Mouse (Mus musculus) left cerebral cortex, adult 18-20 months (tissue): ENCODE results near the gene Robo1. TPM values are rescaled to one million over a fixed set of nuclear protein-coding genes. Genes with fewer than 3 reads are reported as not detected.
A peak's percentile ranks its signal among the peaks of the same experiment; 100 is the strongest.

Experiments
- DNase-seq, 2 experiments: peaks; one replicate each; pipeline ENCODE4 v3.0.0; 2021 to 2022; ENCODE audit warnings: low spot score in 2 of 2, mixed read lengths in 1 of 2
- total RNA-seq, 2 experiments: library from RNA; stranded (reverse); gene quantifications; 2 replicates each; pipeline ENCODE4 v1.2.3; 2021

Gene Robo1
- total RNA-seq, 2 experiments from 2014 or later: 47.0 to 48.7 TPM

DNA sequence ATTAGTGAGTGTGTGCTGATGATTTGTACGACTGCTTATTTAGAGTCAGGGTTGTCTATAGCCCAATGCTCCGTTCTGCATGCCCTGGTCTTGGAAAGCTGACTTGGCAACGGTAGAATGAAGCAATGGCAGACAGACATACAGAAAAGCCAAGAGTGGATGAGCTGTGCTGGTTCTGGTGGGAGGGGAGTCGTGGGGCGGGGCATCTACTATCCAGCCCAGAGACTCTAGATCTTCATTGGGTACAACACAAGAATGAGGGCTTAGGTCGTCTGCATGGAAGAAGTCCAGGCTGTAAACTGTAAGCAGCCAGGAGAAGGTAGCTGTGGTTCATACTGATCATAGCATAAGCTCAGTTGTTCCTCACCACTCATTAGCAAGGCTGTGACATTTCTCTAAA lies 492.7 kb downstream of the Robo1 start:
- no peak for DNase-seq

DNA sequence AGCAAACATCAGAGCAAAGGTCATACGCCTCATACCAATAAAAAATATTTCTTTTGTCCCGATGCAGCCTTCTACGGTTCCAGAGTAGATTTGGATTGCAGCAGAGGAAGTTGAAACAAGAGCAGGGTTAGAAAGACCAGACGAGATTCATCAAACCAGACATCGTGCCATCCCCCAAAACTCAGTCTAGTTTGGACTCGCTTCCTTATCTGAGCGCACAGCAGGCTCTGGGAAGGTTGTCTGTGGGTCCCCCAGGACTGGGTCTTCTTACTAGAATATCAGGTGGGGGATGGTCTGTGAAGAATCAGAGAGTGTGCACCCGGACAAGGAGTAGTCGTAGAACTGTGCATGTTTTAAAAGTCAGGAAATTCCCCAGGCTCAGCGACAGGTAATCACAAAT lies 500.2 kb downstream of the Robo1 start:
- DNase-seq: no peak

DNA sequence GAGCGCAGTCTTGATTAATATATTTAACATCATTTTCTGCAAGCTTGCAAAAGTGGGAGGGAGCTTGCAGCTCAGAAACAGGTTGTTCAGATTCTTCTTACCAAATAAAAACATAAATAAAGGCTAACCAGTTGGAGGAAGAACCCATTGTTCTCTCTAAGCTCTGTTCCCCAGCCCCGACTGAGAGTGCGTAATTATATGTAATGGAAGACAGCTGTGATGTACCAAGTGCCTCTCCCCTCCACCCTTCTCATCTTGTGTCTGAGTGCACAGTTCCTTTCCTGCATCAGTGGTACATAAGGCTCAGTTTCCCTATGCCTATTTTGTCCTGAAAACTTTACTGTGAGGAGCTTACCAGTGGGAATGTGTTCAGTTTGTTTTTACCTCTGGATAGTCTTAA lies 502.8 kb downstream of the Robo1 start:
- DNase-seq: no peak

DNA sequence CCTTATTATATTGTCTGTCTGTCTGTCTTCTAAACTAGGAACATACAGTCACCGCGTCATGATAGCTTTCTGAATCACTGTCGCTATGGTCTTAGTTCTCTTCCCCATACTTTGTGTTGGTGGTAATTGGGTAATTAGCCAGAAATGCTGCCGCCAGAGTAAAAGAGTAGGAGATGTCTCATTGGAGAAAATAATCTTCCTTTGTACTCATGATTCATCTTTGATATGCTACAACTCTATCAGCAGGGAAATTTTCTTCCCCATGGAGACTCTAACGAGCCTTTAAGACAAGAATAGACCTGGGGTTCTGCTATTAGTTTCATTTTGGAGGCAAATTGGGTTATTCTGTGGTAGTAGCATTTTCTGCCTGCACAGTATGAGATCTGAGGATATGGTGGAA lies 503.4 kb downstream of the Robo1 start:
- DNase-seq: no peak

DNA sequence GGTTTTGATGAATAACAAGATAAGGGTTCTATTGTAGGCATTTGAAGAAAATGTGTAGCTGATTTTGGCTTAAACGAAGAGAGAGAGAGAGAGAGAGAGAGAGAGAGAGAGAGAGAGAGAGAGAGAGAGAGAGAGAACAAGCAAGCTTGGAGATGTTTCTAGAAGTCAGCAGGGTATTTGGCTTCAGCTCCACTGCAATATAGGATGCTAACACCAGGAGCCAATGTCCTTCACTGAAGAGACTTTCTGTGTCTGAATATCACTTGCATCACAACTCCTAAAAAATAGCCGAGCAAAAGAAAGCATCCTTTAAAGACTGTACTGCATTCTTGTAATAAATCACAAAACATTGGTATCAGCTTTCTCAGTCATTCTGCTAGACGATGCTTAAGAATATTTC lies 503.8 kb downstream of the Robo1 start:
- no peak for DNase-seq

DNA sequence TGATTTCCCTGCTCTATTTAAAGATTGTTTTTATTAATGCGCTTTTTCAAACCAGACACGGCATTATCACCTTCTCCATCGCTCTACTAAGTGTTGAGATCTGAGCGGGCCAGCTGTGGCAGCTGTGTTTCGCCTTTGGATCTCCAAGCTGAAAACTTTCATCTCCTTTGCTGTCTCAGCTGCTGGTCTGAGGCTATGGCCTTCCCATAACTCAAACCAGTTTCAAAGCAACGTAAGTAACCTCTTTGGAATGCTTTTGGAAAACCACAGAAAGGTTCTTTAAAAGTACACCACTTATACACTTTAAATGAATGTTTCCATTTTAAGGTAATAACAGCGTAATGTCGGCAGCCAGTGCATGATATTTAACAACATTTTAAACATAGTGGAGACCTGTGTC lies 520.3 kb downstream of the Robo1 start:
- no peak for DNase-seq

DNA sequence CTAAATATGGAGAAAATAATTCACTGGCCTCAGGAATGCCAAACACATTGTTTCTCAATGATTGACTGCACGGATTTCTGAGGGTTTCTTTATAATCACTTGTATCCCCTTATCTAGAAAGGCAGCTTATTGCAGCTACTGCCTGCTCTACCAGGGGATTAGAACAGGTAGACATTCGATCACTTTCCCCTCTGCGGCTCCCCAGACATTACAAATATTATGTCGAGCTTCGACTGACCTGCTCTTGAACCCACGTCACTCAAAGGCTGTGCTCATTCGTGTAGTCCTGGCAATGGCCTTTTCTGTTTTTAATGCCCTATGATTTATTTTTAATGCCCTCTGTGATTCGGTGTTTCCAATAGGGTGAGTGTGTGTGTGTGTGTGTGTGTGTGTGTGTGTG lies 521.4 kb downstream of the Robo1 start:
- DNase-seq: no peak

DNA sequence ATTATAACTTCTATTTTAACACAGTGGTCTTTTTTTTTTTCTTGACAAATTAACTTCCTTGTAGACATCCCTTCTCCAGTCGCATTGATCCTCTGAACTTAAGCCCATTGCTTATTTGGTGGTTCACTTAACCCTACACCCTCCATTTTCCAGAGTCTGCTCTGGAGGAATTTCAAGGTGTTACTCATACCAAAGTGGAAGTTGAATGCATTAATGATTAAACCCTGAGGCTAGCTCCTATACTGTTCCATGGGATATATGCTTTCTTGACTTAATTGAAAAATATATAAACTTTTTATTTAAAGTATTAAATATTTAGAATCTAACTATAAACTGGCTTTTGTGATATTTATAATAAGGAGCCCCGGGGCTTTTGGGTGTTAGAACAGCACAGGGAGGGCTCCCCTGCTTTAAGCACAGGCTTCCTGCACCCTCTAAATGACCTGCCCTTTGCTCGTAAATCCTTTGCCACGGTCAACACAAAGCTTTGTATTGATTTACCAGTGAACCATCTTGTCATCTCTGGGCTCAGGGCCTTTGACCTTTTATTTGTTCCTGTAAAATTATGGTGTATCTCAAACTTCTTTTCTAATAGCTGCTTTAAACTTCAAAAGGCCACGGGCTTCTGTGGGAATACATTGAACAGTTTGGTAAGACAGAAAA lies 522.4 kb downstream of the Robo1 start:
- DNase-seq: no peak

- DNase-seq: no peak
Observed at GRCm38 (mm10) chr16:72834266-72834665, 526.2 kb downstream of the Robo1 start.

DNA sequence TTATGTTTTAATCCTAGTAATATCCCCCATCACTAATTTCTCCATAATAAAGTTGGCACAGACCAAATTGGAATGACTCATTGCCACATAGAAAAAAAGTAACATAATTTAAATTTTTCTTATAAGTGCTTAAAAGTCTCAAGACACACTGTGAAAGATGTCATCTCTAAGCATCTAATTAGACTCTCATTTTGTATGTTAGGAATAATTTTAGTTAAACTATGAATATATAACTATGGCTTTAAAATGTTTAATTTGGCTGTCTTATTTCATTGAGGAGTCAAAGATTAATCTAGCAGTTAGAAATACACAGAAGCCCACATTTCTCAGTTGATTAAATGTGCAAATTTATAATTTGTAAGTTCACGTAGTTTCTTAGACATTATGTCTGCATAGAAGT lies 530.9 kb downstream of the Robo1 start:
- no peak for DNase-seq

DNA sequence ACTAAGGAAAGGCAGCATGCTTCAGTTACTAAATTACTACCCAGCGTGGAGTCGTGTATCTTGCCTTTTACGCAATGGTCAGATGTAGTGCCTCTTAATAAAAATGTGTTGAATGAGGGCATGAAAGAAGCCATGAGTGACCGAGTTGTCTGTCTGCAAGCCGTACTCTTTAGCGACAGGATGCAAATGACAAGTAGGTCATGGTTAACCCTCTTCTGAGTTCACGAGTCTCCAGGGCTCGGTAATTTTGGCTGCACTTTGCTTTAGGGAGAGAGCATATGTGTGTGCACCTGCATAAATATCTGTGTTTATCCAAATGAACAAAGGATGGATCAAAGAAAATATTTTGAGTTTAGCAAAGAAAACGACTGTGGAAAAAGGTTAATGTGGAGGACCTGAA lies 533.0 kb downstream of the Robo1 start:
- no peak for DNase-seq

DNA sequence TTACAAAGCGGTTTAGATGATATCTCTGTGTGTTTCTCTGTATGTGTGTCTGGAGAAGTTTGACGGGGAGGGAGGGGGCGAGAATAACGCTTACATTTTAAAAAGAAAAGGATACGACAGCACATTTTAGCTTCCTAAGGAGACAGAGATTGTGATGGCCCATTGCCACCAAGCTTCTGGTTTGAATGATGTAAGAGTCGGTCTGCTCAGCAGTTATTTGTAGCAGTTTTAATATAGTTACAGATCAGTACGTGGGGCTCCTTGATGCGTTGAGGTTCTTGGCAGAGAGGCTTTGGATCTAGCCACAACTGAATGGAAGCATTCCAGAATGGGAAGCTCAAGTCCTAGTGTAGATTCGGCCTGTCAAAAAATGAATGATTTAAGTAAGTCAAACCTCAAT lies 546.0 kb downstream of the Robo1 start:
- DNase-seq: peak; percentile 24 to 39

DNA sequence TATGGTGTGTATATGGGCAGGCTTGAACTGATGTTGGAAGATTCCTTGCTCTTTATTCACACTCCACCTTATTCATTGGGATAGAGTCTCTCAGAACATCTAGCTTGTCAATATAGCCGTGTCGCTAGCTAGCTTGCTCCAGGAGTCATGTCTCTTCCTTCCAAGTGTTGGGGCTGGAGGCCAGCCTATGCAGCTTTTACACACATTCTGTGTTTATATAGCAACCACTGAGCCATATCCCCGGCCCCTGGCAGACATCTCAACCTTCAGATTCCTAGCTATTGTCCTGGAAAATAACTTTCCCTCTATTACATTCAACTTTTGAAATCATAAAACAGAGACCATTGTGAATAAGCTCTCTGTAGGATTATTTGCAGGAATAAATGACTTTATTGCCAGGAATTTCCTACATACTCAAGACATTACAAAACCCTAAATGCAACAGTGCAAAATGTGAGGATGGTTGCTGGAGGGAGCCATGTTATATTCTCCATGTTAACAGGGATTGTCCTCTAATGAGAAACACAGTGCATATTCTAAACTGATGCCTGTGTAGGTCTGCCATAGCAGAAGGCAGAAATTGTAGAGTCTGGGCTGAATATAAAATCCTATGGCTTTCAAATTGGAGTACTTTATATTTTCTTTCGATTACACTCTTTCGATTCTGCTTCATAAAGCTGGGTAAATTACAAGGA lies 546.9 kb downstream of the Robo1 start:
- DNase-seq: no peak

- DNase-seq: no peak
Observed at GRCm38 (mm10) chr16:72861707-72862277, 553.7 kb downstream of the Robo1 start.

DNA sequence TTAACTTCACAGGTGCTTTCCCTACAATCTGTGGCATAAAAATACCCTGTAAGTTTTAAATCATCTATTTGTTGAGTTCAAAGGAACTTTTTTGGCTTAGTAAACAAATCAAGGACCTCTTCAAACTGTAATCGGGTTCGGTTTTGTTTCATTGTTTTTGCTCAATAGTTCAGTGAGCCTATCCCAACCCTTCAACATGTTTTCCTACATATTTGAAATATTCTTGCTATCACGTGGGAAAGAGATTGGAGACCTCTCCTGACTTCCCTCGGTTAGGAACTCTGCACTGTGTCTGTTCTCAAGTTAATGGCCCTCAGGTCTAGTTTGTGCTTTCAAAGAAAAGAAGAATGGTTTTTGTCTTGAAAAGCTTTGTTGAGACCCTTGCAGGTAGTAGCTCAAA lies 557.9 kb downstream of the Robo1 start:
- no peak for DNase-seq

- DNase-seq: no peak
Observed at GRCm38 (mm10) chr16:72874934-72875732, 567.0 kb downstream of the Robo1 start.

DNA sequence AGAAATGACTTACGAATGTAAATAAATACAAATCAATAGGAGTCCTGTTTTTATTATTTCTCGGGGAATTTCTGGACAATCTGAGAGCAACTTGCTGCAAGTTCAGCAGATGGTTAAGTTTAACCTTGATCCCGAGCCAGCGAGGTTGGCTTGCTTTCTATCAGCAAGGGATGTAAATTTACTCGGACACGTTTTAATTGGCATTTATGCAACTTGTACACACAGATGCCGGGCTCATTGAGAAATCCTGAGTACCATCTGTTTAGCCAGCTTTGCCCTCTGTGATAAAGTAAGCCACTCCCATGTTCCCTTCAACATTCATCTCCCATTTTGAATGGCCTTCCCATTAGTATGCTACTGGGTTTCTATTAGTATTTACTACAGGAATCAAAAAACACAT lies 580.0 kb downstream of the Robo1 start:
- no peak for DNase-seq

GRCm38 (mm10) chr16:72889401-72889800 lies 581.3 kb downstream of the Robo1 start:
- no peak for DNase-seq

DNA sequence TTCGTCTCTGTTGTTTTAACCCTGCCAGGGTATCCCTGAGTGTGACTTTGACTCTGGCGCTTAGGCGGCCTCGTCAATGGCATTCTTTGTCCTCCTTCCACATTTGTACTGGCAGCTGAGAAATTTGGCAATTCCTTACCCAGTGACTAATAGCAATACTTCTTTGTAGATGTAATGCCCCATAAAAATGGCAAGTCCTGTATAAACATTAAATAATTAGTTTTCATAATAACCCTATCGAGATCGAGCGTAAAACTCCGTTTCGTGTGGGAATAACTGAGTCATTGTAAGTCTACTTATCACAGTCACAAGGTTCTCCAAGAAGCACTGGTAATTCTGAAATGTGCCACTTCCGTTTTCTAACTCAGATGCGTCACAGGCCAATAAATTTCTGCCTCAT lies 589.0 kb downstream of the Robo1 start:
- DNase-seq: no peak

DNA sequence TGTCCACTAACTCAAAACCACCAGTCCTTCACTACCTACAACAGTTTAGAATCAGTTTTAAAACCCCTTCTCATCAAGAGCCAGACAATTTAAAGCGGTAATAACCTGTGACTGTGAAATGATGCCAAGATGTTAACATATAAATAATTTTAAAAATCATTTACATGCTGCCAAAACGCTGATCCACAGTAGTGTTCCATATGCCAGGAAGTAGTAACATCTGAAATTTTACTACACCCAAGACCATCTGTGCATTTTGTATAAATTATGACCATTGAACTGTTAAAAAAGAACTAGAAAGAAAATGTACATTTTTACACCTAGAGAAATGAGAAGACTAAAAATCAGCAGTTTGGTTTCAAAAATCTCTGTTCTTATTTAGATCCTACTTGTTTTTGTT lies 600.8 kb downstream of the Robo1 start:
- DNase-seq: no peak

DNA sequence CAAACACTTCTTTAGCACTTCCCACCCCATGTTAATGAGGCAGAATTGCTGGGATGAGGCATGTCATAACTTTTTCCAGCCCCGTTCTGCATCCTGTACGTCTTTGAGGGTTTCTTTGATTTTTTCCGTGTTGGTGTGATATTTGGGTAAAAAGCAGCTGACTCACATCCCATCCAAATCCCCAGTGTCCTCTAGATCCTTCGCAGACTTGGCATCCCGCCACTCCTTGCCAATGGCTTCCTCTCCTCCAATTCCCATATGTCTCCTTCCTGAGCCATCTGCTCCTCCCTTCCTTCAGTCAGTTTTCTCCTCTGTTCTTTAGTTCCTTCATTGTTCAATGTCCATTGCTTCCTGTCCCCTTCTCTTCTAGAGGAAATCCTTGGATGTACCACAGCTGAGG lies 605.0 kb downstream of the Robo1 start:
- DNase-seq: peak; percentile 80

DNA sequence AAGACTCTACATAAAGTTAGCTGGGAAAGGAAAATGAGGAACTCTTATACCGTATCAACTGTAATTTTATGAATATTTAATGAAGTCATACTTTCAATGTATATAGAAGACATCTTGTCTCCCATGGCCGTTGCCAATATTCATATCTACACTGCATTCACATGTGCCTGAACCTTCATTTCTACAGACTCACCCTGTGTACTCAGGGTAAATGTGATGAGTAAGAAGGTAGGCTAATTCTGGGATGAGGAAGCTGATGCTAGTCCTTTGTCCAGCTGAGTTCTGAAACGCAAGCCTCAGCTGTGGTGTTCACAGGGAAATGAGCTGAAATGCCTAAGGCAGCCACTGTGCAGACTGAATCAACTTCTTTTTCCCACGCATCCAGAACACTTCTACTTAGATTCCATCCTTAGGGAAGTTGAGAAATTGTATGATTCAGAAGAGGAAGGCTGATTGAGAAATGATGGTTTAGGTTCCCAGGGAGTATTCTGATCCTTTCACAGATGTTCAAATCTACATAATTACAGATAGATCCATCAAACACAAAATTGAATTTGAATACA lies 606.0 kb downstream of the Robo1 start:
- DNase-seq: no peak
